Mouse (Mus musculus) kidney, postnatal 14 days (tissue): ENCODE data around the gene Nap1l1.

ENCODE experiments used
- DNase-seq: peaks from one replicate; pipeline ENCODE4 v3.0.0; 2022; ENCODE audit warnings: mixed read lengths

The Nap1l1 gene

GRCm38 (mm10) chr10:111482654-111483053 is 9.6 kb downstream of the Nap1l1 start:
- DNase-seq = no peak

- DNase-seq = peak; percentile 26
These were observed 11.1 kb downstream of the Nap1l1 start for GRCm38 (mm10) chr10:111484079-111484478.

- no peak for DNase-seq
These were observed 15.8 kb downstream of the Nap1l1 start for GRCm38 (mm10) chr10:111488793-111489192.

- DNase-seq = peak; percentile 56
These were observed 17.1 kb downstream of the Nap1l1 start for GRCm38 (mm10) chr10:111490079-111490478.

- no peak for DNase-seq
These were observed 22.9 kb downstream of the Nap1l1 start for GRCm38 (mm10) chr10:111495888-111496287.

- DNase-seq = no peak
These were observed 26.9 kb downstream of the Nap1l1 start for GRCm38 (mm10) chr10:111499892-111500291.

- peak; percentile 85 for DNase-seq
These were observed 30.0 kb downstream of the Nap1l1 start for GRCm38 (mm10) chr10:111503071-111503470.

- DNase-seq = no peak
These were observed 30.7 kb downstream of the Nap1l1 start for GRCm38 (mm10) chr10:111503716-111504115.

GRCm38 (mm10) chr10:111504606-111505005 is 31.6 kb downstream of the Nap1l1 start:
- DNase-seq = no peak

GRCm38 (mm10) chr10:111505406-111505805 is 32.4 kb downstream of the Nap1l1 start:
- no peak for DNase-seq

GRCm38 (mm10) chr10:111506101-111506925 is 33.3 kb downstream of the Nap1l1 start, which contains the start of gene Phlda1:
TSS of gene Phlda1 (plus strand) at chr10:111506286.
- DNase-seq = peak; percentile 97

GRCm38 (mm10) chr10:111506926-111507459 is 34.0 kb downstream of the Nap1l1 start:
- no peak for DNase-seq

- peak; percentile 79 for DNase-seq
These were observed 34.6 kb downstream of the Nap1l1 start for GRCm38 (mm10) chr10:111507460-111508211.

- DNase-seq = no peak
These were observed 35.5 kb downstream of the Nap1l1 start for GRCm38 (mm10) chr10:111508324-111509080.

- DNase-seq = no peak
These were observed 36.2 kb downstream of the Nap1l1 start for GRCm38 (mm10) chr10:111509103-111509784.

- peak; percentile 27 for DNase-seq
These were observed 37.0 kb downstream of the Nap1l1 start for GRCm38 (mm10) chr10:111509981-111510380.

- peak; percentile 32 for DNase-seq
These were observed 37.8 kb downstream of the Nap1l1 start for GRCm38 (mm10) chr10:111510798-111511197.

GRCm38 (mm10) chr10:111512036-111512568 is 39.1 kb downstream of the Nap1l1 start:
- DNase-seq = peak; percentile 59

- no peak for DNase-seq
These were observed 41.4 kb downstream of the Nap1l1 start for GRCm38 (mm10) chr10:111514282-111514885.

GRCm38 (mm10) chr10:111515071-111516010 is 42.3 kb downstream of the Nap1l1 start:
- DNase-seq = no peak
